Mouse (Mus musculus): ENCODE data around the gene Adk.

Adk gene

DNA sequence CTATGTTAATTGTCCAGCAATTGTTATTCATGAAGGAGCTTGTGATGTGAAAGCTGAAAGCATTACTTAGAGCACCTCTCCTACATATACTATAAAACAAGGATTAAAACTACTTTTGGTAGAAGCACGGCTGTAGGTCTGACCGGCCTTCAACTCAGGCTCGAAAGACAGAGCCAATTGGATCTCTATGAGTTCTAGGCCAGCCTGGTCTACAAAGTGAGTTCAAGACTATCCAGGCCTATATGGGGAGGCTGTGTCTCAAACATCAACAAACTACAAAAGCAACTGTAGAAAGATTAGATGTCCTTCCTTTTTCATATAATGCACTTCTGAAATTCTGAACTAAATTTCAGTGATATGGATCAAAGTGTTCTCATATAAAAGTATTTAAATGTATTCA lies 113.7 kb downstream of the Adk start:
- no peak for DNase-seq (ENCODE audit: low spot score)

DNA sequence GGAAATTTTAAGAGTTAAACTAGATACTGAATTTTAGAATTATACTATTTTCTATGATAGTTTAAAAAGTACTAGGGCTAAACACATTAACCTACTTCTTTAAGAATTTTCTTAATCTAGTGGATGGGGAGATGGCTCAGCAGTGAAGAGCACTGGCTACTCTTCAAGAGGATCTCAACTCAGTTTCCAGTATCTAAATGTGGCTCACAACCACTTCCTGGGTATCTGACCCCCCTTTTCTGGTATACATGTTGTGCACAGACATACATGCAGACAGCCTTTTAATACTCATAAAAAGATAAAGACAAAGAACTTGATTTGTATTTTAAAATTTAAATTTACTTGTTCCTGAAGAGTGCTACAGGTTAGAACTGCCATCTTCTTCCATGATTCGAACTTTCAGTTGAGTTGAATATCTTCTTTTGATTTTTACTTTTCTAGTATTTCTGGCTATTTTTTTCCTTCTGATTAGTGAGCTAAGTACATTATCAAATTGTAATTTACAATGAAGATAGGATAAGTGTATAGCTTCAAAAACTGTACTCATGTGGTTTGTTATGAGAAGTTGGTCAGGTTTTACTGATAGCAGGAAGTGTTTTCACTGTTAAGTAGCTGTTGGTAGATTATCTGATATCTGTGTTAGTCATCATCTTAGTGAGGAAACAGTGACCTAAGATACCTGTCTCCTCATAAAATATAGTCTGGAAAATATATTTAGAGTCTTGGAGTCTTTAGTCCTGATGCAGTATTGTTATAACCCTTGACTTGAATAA lies 121.8 kb downstream of the Adk start:
- DNase-seq (ENCODE audit: low spot score) = no peak

DNA sequence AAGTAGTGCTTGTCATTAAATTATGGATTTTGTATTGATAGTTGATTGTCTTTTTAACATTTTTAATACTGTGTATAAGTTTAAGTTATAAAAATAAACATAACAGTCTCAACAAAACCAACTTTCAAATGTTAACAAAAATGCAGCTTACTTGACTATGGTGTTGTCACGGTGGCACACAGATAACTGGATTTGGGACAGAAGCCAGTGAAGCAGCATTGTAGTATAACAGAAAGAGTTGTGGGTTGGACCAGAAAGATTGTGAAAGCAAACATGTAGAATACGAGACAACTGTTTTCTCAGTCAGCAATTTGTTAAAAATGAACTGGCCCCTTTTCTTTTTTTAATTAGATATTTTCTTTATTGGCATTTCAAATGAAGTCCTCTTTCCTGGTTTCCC lies 122.4 kb downstream of the Adk start:
- DNase-seq (ENCODE audit: low spot score) = no peak

DNA sequence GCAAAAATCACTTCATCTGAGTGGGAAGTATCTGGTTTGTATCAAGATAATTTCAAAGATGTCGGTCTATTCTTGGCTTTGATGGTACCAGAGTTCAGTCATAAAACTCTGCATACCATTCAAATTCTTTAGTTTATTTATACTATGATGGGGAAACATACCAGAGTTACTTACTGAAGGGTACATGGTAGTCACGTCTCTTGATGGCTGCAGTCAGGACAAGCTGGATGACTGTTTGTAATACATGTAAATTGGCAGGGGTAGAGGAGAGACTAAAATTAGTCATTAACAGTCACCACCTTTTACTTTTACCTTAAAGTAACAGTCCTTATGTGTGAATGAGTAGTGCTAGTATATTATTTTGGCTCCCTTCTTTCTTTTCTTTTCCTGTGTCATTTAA lies 125.4 kb downstream of the Adk start:
- no peak for DNase-seq (ENCODE audit: low spot score)

DNA sequence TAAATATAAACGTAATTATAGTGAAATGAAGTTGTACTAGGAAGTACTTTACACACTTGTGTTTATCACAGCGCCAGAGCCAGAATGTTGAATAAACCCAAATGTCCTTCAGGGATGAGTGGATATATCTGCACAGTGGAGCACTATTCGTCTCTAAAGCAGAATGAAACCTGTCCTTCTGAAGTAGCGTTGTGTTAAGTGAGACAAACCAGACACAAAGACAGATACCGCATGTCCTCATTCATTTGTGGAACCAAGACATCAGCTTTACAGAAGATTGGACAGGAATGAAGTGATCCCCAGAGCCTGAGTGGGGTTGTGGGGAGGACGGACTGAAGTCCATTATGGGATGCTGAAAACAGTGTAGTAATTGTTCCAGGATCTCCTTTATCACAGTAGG lies 126.0 kb downstream of the Adk start:
- DNase-seq (ENCODE audit: low spot score) = no peak

DNA sequence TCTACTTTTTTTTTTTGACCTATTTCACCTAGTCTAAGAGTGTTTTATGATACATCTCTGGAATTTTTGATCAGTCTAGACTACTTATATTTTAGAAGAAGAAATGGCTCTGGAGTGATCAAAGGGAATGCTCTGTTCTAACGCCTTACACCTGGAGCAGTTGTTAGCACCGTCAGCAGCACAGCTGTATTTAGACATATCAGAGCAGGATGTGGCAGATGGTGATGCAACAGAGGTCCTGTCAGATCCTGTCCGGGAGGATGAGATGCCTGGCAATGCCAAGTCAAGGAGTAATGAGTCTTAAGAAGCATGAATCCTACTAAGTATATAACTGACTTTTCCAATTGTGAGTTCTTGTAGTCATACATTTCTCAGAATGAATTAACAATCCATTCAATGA lies 128.7 kb downstream of the Adk start:
- DNase-seq (ENCODE audit: low spot score) = no peak

DNA sequence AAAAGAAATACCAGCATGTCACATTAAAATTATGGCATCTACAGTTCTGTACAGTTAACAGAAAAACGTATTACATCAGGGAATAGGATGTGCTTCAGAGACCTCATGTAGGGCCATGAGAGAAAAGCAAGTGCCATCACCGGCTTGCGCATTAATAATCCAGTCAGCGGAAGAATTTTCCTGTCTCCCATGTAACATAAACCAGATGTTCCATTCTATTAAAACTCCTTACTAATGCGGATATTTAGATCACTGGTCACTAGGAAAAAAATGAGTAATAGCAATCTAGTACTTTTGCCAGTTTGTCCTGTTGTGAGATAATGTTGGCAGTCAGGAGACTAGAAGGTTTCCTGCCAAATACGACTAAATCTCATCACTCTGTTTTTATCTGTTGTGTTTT lies 139.6 kb downstream of the Adk start:
- DNase-seq (ENCODE audit: low spot score) = no peak

DNA sequence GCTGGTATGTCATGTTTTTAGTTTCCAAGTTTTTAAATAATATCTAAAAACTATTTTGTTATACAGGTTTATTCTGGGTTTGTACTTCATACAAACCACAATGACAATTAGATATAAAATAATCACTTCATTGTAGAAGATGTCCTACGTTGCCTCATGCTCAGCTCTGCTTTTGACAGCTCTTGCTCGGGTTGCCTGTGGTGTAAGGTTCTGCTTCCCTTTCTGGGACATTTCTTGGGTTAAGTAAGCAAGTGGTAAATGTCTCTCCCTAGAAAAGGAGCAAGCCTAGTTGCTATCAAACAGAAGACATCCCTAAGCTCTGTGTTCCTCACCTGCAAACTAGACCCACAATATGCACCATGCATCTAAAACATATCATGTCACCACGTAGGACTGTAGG lies 140.4 kb downstream of the Adk start:
- DNase-seq (ENCODE audit: low spot score) = no peak

DNA sequence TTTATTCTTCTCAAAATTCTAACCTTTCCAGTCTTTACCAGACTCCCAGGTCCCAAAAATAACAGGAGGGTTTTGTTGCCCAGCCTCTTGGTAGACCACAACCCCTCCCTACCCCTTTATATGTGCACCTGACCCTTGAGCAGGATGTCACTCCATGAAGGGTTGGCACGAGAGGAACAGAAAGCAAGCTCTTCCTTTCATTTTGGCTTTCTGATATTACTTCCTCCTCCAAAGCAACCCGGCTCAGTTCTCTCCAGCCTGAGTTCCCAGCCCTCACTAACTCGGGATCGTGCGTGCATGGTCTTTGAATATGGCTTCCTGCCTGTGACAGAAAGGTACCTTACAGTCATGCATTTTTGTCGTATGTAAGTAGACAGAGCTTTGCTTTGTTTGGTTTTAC lies 142.0 kb downstream of the Adk start:
- no peak for DNase-seq (ENCODE audit: low spot score)

DNA sequence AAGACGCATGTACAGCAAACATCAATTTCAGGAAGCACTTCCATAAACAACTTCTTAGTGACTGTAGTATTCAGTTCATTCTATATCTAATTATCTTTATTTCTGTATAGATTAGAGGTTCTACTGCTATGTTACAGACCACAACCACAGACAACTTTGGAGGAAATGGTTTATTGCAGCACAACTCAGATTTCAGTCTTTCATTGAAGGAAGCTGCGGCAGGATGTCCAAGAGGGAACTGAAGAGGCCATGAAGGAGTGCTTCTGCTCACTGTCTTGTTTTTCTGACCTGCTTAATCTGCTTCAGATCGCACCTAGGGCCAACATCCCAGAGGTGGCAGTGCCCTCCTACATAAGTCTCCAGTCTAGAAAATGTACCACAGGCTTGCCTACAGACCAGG lies 148.5 kb downstream of the Adk start:
- DNase-seq (ENCODE audit: low spot score) = no peak

DNA sequence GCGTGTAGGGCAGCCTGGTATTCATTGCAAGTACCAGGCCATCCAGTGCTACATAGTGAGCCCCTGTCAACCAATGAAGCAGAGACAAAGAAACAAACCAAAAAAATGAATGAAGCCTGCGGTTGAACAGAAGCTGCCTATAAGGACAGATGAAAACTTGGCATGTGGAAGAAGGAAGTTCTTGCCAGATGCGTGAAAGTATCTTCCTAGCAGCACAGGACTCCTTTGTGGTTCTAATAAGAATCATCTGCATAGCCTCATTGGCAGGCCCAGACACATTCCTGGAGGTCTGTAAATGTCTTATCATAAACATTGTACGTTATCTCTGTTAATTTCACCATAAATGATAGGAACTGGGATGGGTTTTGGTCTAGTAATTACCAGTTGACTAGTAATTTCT lies 154.1 kb downstream of the Adk start:
- DNase-seq (ENCODE audit: low spot score) = no peak

DNA sequence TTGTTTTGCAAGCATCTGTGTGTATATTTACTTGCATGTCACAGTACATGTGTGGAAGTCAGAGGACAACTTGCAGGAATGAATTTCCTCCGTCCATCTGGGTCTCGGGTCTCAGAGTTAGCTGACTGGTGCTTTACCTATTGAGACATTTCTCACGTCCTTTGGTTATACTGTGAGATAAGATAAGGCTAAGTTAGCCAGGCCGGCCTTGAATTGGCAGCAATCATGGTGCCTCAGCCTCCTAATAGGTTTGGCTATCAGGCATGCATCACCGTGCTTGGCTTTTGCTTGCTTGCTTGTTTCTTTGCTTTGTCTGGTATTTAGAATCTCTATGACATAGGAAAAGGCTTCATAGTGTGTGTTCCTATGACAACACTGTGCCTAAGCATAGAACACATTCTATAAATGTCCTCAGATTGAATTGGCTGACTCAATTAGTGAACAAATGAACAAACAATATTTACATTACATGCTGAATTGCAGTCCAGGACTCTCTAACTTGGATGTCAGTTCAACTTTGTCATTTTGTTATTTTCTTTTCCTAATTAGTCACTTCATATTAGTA lies 169.3 kb downstream of the Adk start:
- peak; percentile 27 for DNase-seq (ENCODE audit: low spot score)

DNA sequence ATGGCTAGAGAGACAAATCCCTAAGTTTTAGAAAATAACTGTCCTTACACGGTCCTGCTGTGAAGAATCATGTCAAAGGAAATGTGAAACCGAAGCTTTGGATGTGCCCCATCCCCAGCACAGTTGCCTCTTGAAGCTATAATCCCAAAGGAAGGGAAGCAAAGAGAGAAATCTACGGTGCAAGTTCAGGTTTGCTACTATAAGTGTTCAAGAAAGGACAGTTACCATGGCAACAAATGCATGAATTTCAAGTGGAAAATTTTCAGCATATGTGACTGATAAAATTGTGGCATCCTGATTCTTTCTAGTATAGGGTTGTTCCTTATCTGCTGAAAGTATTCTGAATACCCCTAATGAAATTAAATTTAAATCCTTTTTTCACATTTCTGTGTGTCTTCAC lies 169.8 kb downstream of the Adk start:
- no peak for DNase-seq (ENCODE audit: low spot score)

DNA sequence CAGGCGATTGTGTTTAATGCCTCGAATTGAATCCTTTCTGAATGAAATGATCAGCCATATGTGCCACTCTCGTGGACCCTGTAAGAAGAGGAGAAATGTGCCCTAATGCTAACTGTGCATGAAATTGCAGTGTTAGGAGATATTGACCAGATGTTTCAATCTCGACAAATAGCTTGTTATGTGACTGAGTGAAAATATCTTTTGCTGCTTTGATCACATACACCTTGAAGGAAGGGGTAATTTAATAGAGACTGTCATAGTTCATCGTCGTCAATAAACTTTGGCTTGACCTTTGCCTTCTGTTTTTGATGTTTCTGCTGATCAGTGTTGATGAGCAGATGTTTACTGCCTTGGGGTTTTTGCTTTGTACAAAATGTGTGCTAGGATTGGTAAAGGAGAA lies 171.1 kb downstream of the Adk start:
- DNase-seq (ENCODE audit: low spot score) = no peak

DNA sequence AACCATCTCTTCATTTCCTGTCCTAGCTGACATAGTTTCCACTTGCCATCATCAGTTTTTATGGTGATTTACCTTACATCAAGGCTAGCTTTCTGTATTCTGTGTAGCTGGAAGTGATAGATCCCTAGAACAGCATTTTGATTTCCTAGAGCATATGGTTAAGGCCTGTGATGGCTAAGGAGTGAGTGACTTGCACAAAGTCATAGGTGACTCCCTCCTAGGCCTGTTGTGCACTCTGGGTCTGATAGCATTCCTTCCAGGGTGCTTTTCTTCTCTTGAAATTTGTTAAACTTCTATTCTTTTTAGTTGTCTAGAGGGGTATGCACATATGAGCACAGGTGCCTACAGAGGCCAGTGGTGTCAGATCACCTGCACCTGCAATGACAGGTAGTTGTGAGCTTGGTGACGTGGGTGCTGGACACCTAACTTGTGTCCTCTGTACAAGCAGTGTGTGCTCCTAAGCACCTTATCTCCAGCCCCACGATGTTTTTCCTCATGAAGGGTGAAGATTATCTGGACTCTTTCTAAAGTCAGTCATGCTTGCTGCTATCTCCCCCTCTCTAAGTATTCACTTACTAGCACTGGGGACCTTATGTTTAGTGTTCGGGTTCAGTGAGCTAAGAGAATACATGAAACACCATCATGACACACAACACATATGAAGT lies 171.7 kb downstream of the Adk start:
- peak; percentile 68 for DNase-seq (ENCODE audit: low spot score)

DNA sequence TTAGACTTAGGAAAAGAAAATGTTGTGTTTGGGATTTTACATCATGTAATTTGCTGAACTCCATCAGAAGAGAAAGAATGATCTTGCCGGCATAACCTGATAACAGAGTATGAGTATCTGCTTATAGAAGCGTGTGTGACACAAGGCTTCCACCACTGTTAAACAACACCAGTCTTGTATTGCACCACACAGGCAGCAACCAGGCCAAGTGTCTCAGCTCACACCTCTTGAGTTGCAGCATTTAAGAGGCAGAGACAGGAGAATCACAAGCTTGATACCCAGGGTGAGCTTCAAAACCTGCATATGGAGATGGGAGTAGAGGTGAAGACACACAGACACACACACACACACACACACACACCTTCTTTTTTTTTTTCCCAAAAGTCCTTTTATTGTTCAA lies 184.7 kb downstream of the Adk start:
- DNase-seq (ENCODE audit: low spot score) = no peak

DNA sequence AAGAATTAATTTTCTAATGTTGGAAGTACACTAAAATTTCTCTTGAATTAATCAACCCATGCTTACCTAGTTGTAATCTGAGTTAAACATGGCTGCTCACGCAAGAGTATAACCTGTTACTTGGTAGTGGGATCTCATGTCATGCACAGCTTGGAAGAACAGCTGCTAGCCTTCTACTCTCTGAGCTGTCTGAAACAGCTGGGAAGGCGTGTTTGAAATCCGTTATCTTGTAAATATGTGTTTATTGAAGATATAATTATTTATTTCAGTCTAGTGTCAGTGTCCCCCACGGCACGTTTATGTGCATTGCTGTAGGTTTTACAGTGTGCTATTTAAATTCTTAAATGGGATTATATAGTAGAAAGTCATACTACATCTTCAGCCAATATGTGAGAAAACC lies 188.7 kb downstream of the Adk start:
- DNase-seq (ENCODE audit: low spot score) = no peak

DNA sequence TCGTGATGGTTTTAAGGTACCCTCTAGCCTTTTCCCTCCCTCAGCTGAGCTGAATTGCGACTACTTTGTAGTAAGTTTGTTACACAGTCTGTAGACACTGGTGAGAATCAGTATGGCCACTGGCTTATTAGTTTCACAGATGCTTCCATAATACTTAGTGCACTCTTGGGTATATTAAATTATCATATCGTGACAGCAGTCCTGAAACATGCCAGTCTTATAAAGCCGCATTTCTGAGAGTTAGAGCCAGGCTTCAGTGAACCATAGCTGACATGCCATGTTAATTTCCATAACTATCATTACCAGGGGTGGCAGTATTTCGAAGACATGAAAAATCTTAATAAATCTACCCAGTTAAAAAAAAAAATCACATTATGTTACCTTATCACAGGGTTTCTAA lies 199.0 kb downstream of the Adk start:
- DNase-seq (ENCODE audit: low spot score) = no peak

DNA sequence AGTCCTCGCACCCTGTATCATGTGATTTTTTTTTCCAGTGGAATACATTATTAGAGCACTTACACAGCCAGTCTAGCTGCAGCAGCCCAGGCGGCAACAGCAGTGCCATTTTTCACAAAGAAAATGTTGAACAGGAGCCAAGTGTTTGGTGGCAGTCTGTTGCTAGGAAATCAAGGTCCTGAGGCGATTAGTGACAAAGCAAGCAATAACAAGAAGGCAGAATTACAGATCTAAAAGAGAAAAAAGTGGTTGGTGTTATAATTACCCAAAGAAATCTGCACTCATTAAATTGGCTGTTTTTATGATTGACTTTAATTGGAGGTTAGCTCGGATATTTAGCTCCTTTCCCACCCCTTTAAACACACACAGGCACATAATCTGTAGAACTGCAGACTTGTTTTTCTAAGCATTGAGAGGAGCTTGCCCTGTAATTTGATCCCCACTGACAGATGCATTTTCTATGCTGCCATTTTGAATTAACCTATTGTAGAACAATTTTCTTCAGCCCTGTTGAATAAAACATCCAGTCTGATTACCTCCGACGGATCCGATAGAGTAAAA lies 200.0 kb downstream of the Adk start:
- DNase-seq (ENCODE audit: low spot score) = no peak

DNA sequence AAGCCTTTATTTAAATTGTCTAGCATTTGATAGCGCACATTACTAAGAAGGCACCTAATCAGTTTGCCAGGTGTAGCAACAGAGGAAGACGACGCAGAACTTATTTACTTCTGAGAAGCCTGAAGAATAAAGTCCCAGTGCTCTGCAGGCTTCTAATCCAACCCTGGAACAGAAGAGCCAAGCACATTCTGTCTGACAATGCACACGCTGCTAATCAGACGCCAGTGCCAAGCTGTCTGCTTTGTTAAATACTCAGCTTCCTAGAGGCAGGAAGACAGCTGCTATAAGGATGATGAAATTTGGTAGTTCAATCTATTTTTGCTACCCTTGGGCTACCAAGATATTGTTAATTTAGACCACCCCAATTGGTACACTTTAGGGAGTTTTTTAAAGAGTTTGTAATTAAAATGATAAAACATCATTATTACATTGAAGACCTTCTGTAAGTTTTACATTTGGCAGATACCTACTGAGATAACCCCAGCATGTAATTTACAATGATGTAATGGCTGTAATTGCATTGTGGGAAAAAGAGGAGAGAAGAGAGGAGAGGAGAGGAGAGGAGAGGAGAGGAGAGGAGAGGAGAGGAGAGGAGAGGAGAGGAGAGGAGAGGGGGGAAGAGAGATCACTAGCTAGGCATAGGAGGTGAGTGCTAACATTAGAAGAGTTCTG lies 201.1 kb downstream of the Adk start:
- no peak for DNase-seq (ENCODE audit: low spot score)

DNA sequence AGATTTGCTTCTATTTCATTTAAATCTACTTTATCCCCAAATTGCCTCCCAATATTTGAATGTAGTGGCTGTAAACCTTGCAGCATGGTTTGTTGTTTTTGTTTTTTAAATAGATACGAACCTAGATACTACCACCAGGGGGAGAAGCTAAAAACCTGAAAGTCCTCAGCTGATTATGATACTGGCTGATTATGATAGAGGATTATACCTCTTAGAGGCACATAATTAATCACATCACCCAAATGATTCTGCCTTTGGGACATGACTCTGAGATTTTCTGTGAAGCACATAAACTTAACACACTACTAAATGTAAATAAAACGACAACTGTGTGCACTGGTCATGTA lies 201.6 kb downstream of the Adk start:
- DNase-seq (ENCODE audit: low spot score) = no peak

DNA sequence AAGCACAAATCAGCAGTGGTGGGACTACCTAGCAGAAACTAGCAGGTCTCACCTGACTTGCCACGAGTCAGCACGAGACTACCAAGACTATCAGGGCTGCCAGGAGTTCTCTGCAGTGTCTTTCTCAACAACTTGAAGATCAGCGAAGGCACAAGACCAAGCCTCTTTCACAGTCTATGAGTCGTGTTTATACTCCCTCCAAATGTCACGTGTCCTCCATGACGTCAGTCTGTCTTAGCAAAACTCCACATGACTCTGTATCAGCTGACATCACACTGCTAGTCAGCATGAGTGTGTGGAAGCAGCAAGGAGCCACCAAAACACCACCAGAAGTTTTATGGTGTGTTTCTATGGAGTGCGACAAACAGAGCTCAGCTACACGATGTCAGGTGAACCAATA lies 215.9 kb downstream of the Adk start:
- no peak for DNase-seq (ENCODE audit: low spot score)

DNA sequence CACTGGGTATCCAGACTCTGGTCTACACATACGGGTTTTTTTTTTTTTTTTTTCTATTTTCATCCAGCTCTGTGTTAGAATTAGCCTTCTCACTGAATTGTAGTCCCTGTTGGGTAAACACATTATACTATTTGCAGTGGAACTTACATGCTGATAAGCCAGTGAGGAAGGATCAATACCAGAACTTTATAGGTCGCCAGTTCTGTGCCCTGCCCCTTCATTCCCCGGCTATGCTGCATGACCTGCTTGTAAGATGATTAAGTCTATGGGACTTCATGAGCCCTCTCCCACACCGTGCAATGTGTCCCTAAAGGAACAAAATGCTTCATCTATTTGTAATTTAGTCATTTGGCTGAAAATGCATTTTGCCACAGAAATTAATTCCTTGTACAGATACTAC lies 219.1 kb downstream of the Adk start:
- no peak for DNase-seq (ENCODE audit: low spot score)
